Mouse (Mus musculus) heart, embryonic 11.5 days (tissue): Measurements from ENCODE around the gene Spg21. TPM values are rescaled to one million over a fixed set of nuclear protein-coding genes. Genes with fewer than 3 reads are reported as not detected.
A peak's percentile ranks its signal among the peaks of the same experiment; 100 is the strongest.

ENCODE experiments used
- ATAC-seq: fragments of 200-750 bp; cut with Nextera tagmentation; replicated peaks from 2 replicates; pipeline ENCODE4 v1.8.0; 2017; ENCODE audit warnings: moderate library complexity; ENCODE audit not compliant: insufficient number of reproducible peaks, low FRiP score, low TSS enrichment
- H3K27ac ChIP-seq: fragments of 300-500 bp; sonication (generic); 2 replicates; pipeline ENCODE4 v1.5.1; 2014; ENCODE audit warnings: mild to moderate bottlenecking, low read depth, low read length
- H3K27me3 ChIP-seq: fragments of 300-500 bp; sonication (generic); 2 replicates; pipeline ENCODE4 v1.6.1; 2014; ENCODE audit warnings: mild to moderate bottlenecking, low read length, mixed read lengths; ENCODE audit not compliant: control insufficient read depth, insufficient read depth
- H3K36me3 ChIP-seq: fragments of 300-500 bp; sonication (generic); 2 replicates; pipeline ENCODE4 v1.6.1; 2014; ENCODE audit warnings: mild to moderate bottlenecking, low read length, moderate library complexity, mixed read lengths; ENCODE audit not compliant: control insufficient read depth, insufficient read depth
- H3K4me1 ChIP-seq: fragments of 300-500 bp; sonication (generic); 2 replicates; pipeline ENCODE4 v1.6.1; 2014; ENCODE audit warnings: low read length; ENCODE audit not compliant: control insufficient read depth, insufficient read depth
- H3K4me2 ChIP-seq: fragments of 300-500 bp; sonication (generic); 2 replicates; pipeline ENCODE4 v1.6.1; 2014; ENCODE audit warnings: mild to moderate bottlenecking, moderate library complexity
- H3K4me3 ChIP-seq: fragments of 300-500 bp; sonication (generic); 2 replicates; pipeline ENCODE4 v1.5.1; 2014; ENCODE audit warnings: low read depth, low read length
- H3K9ac ChIP-seq: fragments of 300-500 bp; sonication (generic); 2 replicates; pipeline ENCODE4 v1.6.1; 2014; ENCODE audit warnings: mild to moderate bottlenecking, low read depth, low read length, moderate library complexity
- H3K9me3 ChIP-seq: fragments of 300-500 bp; sonication (generic); replicated peaks from 2 replicates; pipeline ENCODE4 v1.6.1; 2016; ENCODE audit warnings: low read length; ENCODE audit not compliant: control insufficient read depth
- WGBS: fragments of 180-500 bp; shearing (Covaris S2); extraction: QIAGEN DNeasy Blood & Tissue Kit; methylation state at CpG from one replicate; pipeline ENCODE4 v1.1.7; 2014; ENCODE audit not compliant: insufficient replicate concordance; 5-methylcytosine and 5-hydroxymethylcytosine counted together
- polyA plus RNA-seq: library from polyadenylated mRNA; unstranded; fragments of >200 nt; fragmentation: Nextera tagmentation; extraction: Ambion mirVana; gene quantifications from 2 replicates; pipeline ENCODE4 v1.2.1, GENCODE M21; 2014

Gene Spg21
- 62.6 and 68.8 TPM in 2 replicates for polyA plus RNA-seq

DNA sequence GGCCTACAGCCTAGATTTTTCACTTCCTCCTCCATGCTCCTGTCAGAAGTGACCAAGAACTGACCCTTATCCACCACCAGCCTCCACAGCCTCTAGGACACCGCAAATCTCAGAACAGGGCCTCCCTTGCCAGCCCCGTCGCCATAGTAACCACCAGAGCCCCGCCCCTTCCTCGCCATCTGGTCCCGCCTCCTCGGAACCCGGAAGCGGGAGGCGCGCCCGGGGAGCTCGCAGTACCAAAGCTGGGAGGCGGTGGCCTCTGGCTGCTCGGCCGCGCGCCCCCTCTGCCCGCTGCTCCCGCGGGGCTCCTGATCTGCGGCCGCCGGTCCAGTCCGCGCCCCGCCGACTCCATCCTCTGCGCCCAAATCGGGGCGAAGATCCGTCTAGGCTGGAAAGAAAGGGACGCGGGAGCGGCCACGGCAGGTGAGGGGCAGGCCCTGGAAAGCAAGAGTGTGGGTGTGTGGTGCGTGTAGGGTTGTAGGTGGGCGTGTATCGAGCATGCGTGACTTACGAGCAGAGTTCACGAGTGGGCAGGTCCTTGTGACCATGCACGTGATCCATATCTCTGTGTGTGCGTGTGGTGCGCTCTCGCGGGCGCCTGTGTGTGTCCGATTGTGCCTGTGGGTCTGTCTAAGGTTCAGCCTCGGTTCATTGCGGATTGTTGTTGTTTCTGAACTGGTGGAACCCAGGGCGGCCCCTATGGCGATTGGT, at the start of gene Spg21:
Gene Spg21 (plus strand): TSS at position 216 of the 711 bp plus-strand sequence.
- peak within 1 kb of the TSS; percentile 87 for H3K4me3 ChIP-seq
- H3K27me3 ChIP-seq, result no peaks in the 10 kb centered on the region
- H3K4me1 ChIP-seq, result peaks cover 14% of the 10 kb centered on the region
- no peaks in the 10 kb centered on the region for H3K9me3 ChIP-seq
- H3K27ac ChIP-seq, result peak within 1 kb of the TSS; percentile 72
- H3K36me3 ChIP-seq, result peaks cover under 1% of the 10 kb centered on the region; the same call in 1 of the 2 replicates
- peak; percentile 91 for ATAC-seq
- H3K4me2 ChIP-seq, result peak within 1 kb of the TSS; percentile 78
- H3K9ac ChIP-seq, result peak within 1 kb of the TSS; percentile 84
- WGBS, result under 1% methylated on average over 53 of the region's 53 CpGs

DNA sequence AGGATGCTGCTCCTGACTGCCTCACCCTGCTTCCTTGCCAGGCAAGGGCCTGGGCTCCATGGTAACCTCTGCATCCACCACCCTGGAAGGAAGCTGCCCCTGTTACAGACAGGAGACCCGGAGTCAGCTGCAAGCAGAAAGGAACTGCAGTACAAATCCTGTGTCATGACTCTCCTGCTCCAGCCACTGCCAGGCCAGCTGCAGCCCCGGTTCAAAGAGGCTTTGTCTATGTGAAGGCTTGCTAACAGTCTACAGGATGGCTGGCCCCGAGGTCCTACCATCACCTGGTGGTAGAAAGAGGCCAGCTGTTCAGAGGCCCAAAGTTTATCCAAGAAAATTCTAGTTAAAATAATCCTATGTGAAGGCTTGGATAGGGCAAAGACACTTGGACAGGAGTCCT, 49.4 kb upstream of the Spg21 start:
- Histone ChIP-seq H3K27me3 (no peaks in the 10 kb centered on the region), H3K27ac (no peak overlapping the region), H3K9ac (no peak overlapping the region), H3K36me3 (no peaks in the 10 kb centered on the region), H3K9me3 (no peaks in the 10 kb centered on the region), H3K4me1 (no peaks in the 10 kb centered on the region), H3K4me2 (no peak overlapping the region), H3K4me3 (no peak overlapping the region)
- 69% methylated on average over 3 of the region's 3 CpGs for WGBS
- no peak for ATAC-seq

DNA sequence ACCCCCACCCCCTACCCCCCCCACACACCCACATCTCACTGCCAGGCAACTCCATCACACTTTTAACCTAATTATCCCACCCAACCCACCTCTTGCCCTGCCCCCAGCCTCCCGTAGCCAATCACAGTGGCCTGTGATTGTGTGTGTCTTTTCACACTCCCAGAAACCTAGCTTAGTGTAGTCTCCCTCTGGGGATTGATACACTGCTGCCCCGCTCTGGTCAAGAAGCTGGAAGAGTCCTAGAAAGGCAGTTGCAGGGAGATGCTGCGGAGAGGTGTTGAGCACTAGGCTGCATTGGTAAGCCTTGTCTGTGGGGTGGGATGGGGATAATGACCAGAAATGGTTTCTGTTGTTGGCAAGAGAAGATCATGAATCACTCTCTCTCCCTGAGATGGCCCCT, 43.0 kb upstream of the Spg21 start:
- 42% methylated on average over 3 of the region's 3 CpGs for WGBS
- Histone ChIP-seq H3K9ac (no peak overlapping the region), H3K9me3 (no peaks in the 10 kb centered on the region), H3K4me1 (no peaks in the 10 kb centered on the region), H3K27me3 (no peaks in the 10 kb centered on the region), H3K4me2 (no peak overlapping the region), H3K36me3 (no peaks in the 10 kb centered on the region), H3K27ac (no peak overlapping the region), H3K4me3 (no peak overlapping the region)
- ATAC-seq, result no peak

DNA sequence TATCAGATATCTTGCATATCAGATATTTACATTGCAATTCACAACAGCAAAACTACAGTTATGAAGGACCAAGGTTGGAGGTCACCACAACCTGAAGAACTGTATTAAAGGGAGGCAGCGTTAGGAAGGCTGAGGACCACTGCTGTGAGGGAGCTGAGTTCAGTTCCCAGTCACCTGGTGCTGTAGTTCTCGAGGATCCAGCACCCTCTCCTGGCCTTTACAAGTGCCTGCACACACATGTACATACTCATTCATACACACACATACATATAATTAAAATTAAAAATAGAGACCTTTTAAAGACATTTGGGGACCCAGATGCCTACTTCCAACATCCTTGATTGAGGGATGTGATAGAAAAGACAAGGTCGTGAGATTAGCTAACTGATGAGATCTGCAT, 41.1 kb upstream of the Spg21 start:
- WGBS, result 63% methylated on average over 3 of the region's 3 CpGs

DNA sequence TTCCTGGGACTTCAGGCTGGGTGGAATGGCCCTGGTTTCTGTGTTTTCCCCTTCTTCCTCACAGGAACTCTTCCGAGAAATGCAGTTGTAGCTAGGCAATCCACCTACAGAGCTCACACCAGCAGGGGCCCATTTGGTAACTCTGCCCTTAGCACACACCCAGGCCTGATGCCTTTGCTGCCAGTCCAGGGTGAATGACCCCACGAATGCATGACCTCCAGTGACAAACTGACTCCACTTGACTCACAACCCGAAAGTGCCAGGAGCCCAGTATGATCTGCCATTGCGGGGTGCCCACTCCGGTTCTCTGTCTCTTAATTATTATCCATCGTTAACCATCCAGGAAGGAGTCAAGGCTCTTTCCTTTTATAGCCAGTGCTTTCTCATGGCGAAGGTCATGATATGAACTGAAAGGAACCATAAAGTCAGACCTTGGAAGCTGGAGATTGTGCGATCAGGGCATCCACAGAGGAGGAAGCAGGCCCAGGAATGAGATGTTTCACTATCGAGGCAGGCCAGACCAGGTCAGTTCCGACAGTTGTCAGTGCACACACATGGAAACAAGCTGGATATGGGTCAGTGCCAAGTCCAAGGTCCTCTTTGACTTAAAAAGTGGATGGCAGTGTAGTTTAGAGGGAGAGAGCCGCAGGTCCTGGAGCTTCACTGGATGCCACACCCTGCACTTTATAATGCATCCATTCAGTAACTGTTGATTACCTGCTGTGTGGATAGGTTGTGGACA, 37.8 kb upstream of the Spg21 start, which contains the start of gene Slc51b:
Gene Slc51b (minus strand): TSS at position 196 of the 742 bp plus-strand sequence.
- no peak within 1 kb of the TSS for H3K9ac ChIP-seq
- no peaks in the 10 kb centered on the region for H3K36me3 ChIP-seq
- no peak within 1 kb of the TSS for H3K4me3 ChIP-seq
- H3K27ac ChIP-seq, result no peak within 1 kb of the TSS
- no peaks in the 10 kb centered on the region for H3K27me3 ChIP-seq
- H3K4me1 ChIP-seq, result no peaks in the 10 kb centered on the region
- no peak for ATAC-seq
- no peak within 1 kb of the TSS for H3K4me2 ChIP-seq
- no peaks in the 10 kb centered on the region for H3K9me3 ChIP-seq
- 76% methylated on average over 11 of the region's 11 CpGs for WGBS

More for the DNA sequence above, 41.1 kb upstream of the Spg21 start:
- no peaks in the 10 kb centered on the region for H3K36me3 ChIP-seq
- no peak overlapping the region for H3K4me2 ChIP-seq
- no peaks in the 10 kb centered on the region for H3K9me3 ChIP-seq
- H3K27me3 ChIP-seq, result no peaks in the 10 kb centered on the region
- H3K9ac ChIP-seq, result no peak overlapping the region
- H3K4me3 ChIP-seq, result no peak overlapping the region
- H3K4me1 ChIP-seq, result no peaks in the 10 kb centered on the region
- H3K27ac ChIP-seq, result no peak overlapping the region
- no peak for ATAC-seq

DNA sequence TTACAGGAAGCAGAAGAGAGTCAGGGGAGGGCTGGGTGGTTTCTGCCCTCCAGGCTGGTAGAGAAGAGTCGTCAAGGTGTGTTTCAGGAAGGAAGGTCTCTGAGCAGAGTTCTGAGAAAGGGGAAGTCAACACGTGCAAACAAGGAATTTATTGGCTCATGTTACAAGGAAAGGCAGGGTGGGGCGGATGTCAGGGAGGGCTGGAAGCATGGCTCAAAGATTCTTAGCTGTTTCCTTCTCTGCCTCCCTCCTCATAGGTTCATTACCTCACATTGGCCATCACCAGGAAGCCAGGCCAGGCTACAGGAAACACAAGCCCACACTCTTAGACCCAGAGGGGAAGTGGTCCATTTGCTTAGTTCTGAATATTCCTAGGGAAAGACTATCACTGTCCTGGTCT, 36.4 kb upstream of the Spg21 start:
- no peak overlapping the region for H3K4me3 ChIP-seq
- ATAC-seq, result no peak
- H3K27ac ChIP-seq, result no peak overlapping the region
- no peaks in the 10 kb centered on the region for H3K4me1 ChIP-seq
- no peaks in the 10 kb centered on the region for H3K36me3 ChIP-seq
- H3K9me3 ChIP-seq, result no peaks in the 10 kb centered on the region
- no peaks in the 10 kb centered on the region for H3K27me3 ChIP-seq
- H3K4me2 ChIP-seq, result no peak overlapping the region
- H3K9ac ChIP-seq, result no peak overlapping the region
- WGBS, result 33% methylated on average over 3 of the region's 3 CpGs

DNA sequence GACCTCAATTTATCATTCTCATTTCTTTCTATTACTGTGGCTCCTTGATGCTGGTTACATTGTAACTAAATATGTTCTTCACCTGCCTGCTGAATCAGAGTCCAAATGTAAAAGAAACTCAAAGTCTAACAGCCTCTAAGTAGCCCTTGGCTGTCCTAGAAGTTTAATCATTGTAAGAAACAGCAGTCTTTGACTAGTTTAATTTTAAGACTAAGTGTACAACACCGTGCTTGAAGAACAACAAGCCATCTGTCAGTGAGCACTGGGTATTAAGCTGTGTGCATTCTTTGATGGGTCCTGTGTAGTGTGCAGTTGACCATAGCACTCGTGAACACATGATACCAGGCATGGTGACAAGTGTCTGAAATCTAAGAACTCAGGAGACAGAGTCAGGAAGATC, 33.2 kb upstream of the Spg21 start:
- ATAC-seq, result no peak
- Histone ChIP-seq H3K27me3 (no peaks in the 10 kb centered on the region), H3K4me3 (no peak overlapping the region), H3K27ac (no peak overlapping the region), H3K9me3 (no peaks in the 10 kb centered on the region), H3K9ac (no peak overlapping the region), H3K4me2 (no peak overlapping the region), H3K36me3 (no peaks in the 10 kb centered on the region), H3K4me1 (no peaks in the 10 kb centered on the region)
- WGBS, result 68% methylated on average over 2 of the region's 2 CpGs

DNA sequence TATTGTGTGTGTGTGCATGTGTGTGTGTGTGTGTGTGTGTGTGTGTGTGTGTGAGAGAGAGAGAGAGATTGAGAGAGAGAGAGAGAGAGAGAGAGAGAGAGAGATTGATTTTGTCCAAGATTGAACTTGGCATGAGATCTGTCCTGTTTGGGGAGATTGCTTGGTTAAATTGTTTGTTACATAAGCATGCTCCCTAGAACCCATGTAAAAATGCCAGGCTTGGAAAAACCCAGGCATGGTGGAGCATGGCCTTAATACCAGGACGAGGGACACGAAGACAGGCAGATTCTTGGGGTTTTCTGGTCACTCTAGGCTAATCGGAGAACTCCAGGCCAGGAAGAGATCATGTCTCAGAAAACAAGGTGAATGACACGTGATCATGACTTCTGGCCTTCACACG, 32.7 kb upstream of the Spg21 start:
- ATAC-seq, result no peak
- H3K27me3 ChIP-seq, result no peaks in the 10 kb centered on the region
- no peaks in the 10 kb centered on the region for H3K36me3 ChIP-seq
- no peak overlapping the region for H3K9ac ChIP-seq
- H3K4me1 ChIP-seq, result no peaks in the 10 kb centered on the region
- no peak overlapping the region for H3K4me3 ChIP-seq
- no peak overlapping the region for H3K27ac ChIP-seq
- H3K9me3 ChIP-seq, result no peaks in the 10 kb centered on the region
- 85% methylated on average over 5 of the region's 5 CpGs for WGBS
- H3K4me2 ChIP-seq, result no peak overlapping the region
